Mouse (Mus musculus) limb, embryonic 14.5 days (tissue): ENCODE measurements around the gene Rps27rt. TPM values are rescaled to one million over a fixed set of nuclear protein-coding genes. Genes with fewer than 3 reads are reported as not detected.

Experiments
- ATAC-seq: fragments of 200-750 bp; cut with Nextera tagmentation; 2 replicates; pipeline ENCODE4 v1.8.0; 2017; ENCODE audit warnings: low read depth, moderate number of reproducible peaks, moderate TSS enrichment; ENCODE audit not compliant: low FRiP score
- DNase-seq: peaks from one replicate; pipeline ENCODE4 v3.0.0-alpha.2; 2015; ENCODE audit warnings: low spot score
- H3K27ac ChIP-seq: fragments of 300-500 bp; sonication (generic); replicated peaks from 2 replicates; pipeline ENCODE4 v1.5.1; 2014; ENCODE audit warnings: low read depth, mild to moderate bottlenecking, low read length, moderate library complexity, mixed read lengths
- H3K27me3 ChIP-seq: fragments of 300-500 bp; sonication (generic); 2 replicates; pipeline ENCODE4 v1.6.1; 2014; ENCODE audit warnings: low read length, mixed read lengths; ENCODE audit not compliant: control insufficient read depth, insufficient read depth
- H3K36me3 ChIP-seq: fragments of 300-500 bp; sonication (generic); 2 replicates; pipeline ENCODE4 v1.6.1; 2014; ENCODE audit warnings: mild to moderate bottlenecking, low read length, moderate library complexity, mixed read lengths; ENCODE audit not compliant: control insufficient read depth, insufficient read depth
- H3K4me1 ChIP-seq: fragments of 300-500 bp; sonication (generic); 2 replicates; pipeline ENCODE4 v1.6.1; 2014; ENCODE audit warnings: antibody characterized with exemption, low read length, mixed read lengths; ENCODE audit not compliant: control insufficient read depth, insufficient read depth
- H3K4me2 ChIP-seq: fragments of 300-500 bp; sonication (generic); replicated peaks from 2 replicates; pipeline ENCODE4 v1.6.1; 2014; ENCODE audit warnings: low read depth, mild to moderate bottlenecking, low read length, moderate library complexity; ENCODE audit not compliant: severe bottlenecking
- H3K4me3 ChIP-seq: fragments of 300-500 bp; sonication (generic); replicated peaks from 2 replicates; pipeline ENCODE4 v1.5.1; 2014; ENCODE audit warnings: low read length
- H3K9ac ChIP-seq: fragments of 300-500 bp; sonication (generic); 2 replicates; pipeline ENCODE4 v1.6.1; 2014; ENCODE audit warnings: mild to moderate bottlenecking, low read depth, low read length, moderate library complexity; ENCODE audit not compliant: severe bottlenecking
- H3K9me3 ChIP-seq: fragments of 300-500 bp; sonication (generic); 2 replicates; pipeline ENCODE4 v1.6.1; 2016; ENCODE audit warnings: low read length; ENCODE audit not compliant: control insufficient read depth
- POLR2A ChIP-seq: fragments of 200-500 bp; IDR thresholded peaks from 2 replicates; pipeline ENCODE4 v1.8.0; 2012; ENCODE audit warnings: inconsistent platforms, mild to moderate bottlenecking, moderate library complexity, borderline replicate concordance; ENCODE audit not compliant: insufficient read depth, insufficient read length; ENCODE audit errors: extremely low read depth
- WGBS: fragments of 180-500 bp; shearing (Covaris S2); extraction: QIAGEN DNeasy Blood & Tissue Kit; methylation state at CpG from one replicate; pipeline ENCODE4 v1.1.7; 2014; 5-methylcytosine and 5-hydroxymethylcytosine counted together
- polyA plus RNA-seq, 2 experiments: library from polyadenylated mRNA; depleted of rRNA in 1 of 2; stranded (reverse) in 1 of 2; unstranded in 1 of 2; fragments of >200 nt; fragmentation: Nextera tagmentation in 1 of 2; extraction: Ambion mirVana in 1 of 2; gene quantifications; 2 replicates each; pipeline versions ENCODE4 v1.2.1 to v1.2.3; 2012 to 2014

Gene Rps27rt
- polyA plus RNA-seq, 2 experiments: 50.7 to 574 TPM

GRCm38 (mm10) chr9:114952866-114953265 lies 29.7 kb downstream of the Rps27rt start:
- WGBS: 39% methylated on average over 1 of the region's 1 CpGs
- H3K4me3 ChIP-seq: no peak overlapping the region
- H3K9me3 ChIP-seq: no peaks in the 10 kb centered on the region
- no peaks in the 10 kb centered on the region for H3K27me3 ChIP-seq
- H3K27ac ChIP-seq: no peak overlapping the region
- H3K9ac ChIP-seq: no peak overlapping the region
- H3K4me1 ChIP-seq: no peaks in the 10 kb centered on the region
- H3K4me2 ChIP-seq: no peak overlapping the region
- TF ChIP-seq POLR2A: no peak
- DNase-seq: no peak
- no peak for ATAC-seq
- no peaks in the 10 kb centered on the region for H3K36me3 ChIP-seq

GRCm38 (mm10) chr9:114948395-114948794 lies 34.1 kb downstream of the Rps27rt start:
- WGBS: 44% methylated on average over 5 of the region's 5 CpGs
- Histone ChIP-seq H3K4me1 (no peaks in the 10 kb centered on the region), H3K27ac (no peak overlapping the region), H3K9me3 (no peaks in the 10 kb centered on the region), H3K27me3 (no peaks in the 10 kb centered on the region), H3K4me2 (no peak overlapping the region), H3K36me3 (no peaks in the 10 kb centered on the region), H3K4me3 (no peak overlapping the region), H3K9ac (no peak overlapping the region)
- ATAC-seq (no peak), DNase-seq (peak; percentile 48)
- TF ChIP-seq POLR2A: no peak

- Histone ChIP-seq H3K9me3 (no peaks in the 10 kb centered on the region), H3K4me1 (no peaks in the 10 kb centered on the region), H3K4me3 (no peak overlapping the region), H3K27ac (no peak overlapping the region), H3K9ac (no peak overlapping the region), H3K36me3 (no peaks in the 10 kb centered on the region), H3K4me2 (no peak overlapping the region), H3K27me3 (no peaks in the 10 kb centered on the region)
- ATAC-seq (no peak), DNase-seq (no peak)
- TF ChIP-seq POLR2A: no peak
- 83% methylated on average over 6 of the region's 6 CpGs for WGBS
Observed at GRCm38 (mm10) chr9:114945576-114945975, 37.0 kb downstream of the Rps27rt start.

GRCm38 (mm10) chr9:114944642-114945041 lies 37.9 kb downstream of the Rps27rt start:
- DNase-seq (no peak), ATAC-seq (no peak)
- H3K9me3 ChIP-seq: no peaks in the 10 kb centered on the region
- WGBS: 87% methylated on average over 3 of the region's 3 CpGs
- H3K4me2 ChIP-seq: no peak overlapping the region
- no peaks in the 10 kb centered on the region for H3K36me3 ChIP-seq
- no peak overlapping the region for H3K4me3 ChIP-seq
- H3K9ac ChIP-seq: no peak overlapping the region
- H3K27me3 ChIP-seq: no peaks in the 10 kb centered on the region
- H3K4me1 ChIP-seq: no peaks in the 10 kb centered on the region
- TF ChIP-seq POLR2A: no peak
- H3K27ac ChIP-seq: no peak overlapping the region

- Histone ChIP-seq H3K4me3 (no peak overlapping the region), H3K27me3 (no peaks in the 10 kb centered on the region), H3K36me3 (no peaks in the 10 kb centered on the region), H3K9me3 (no peaks in the 10 kb centered on the region), H3K27ac (no peak overlapping the region), H3K4me1 (peaks cover 8% of the 10 kb centered on the region), H3K4me2 (no peak overlapping the region), H3K9ac (no peak overlapping the region)
- TF ChIP-seq POLR2A: no peak
- WGBS: 81% methylated on average over 2 of the region's 2 CpGs
- DNase-seq (no peak), ATAC-seq (no peak)
Observed at GRCm38 (mm10) chr9:114936687-114937086, 45.9 kb downstream of the Rps27rt start.

- Histone ChIP-seq H3K36me3 (no peaks in the 10 kb centered on the region), H3K9ac (no peak overlapping the region), H3K27ac (no peak overlapping the region), H3K9me3 (no peaks in the 10 kb centered on the region), H3K27me3 (no peaks in the 10 kb centered on the region), H3K4me1 (peaks cover 8% of the 10 kb centered on the region), H3K4me3 (no peak overlapping the region), H3K4me2 (no peak overlapping the region)
- ATAC-seq (no peak), DNase-seq (no peak)
- 72% methylated on average over 4 of the region's 4 CpGs for WGBS
- no peak for TF ChIP-seq POLR2A
Observed at GRCm38 (mm10) chr9:114935321-114935720, 47.2 kb downstream of the Rps27rt start.
